In genomic region chr15:94802820-94803219, GRCm38 (mm10) we compare ENCODE assay signal across 19 mouse cellular contexts.
"Had no signal": no experiment of that assay in that cellular context is flagged by ENCODE, and none has a peak within 500 bp of the region (broad histone marks: within the 10 kb centered on the region; RNA-seq: fewer than 3 reads in every experiment).

No protein-coding gene starts in this region.

- ATAC-seq: liver, postnatal 0 days; lung, postnatal 0 days had no signal

- H3K4me2 ChIP-seq: liver, embryonic 13.5 days; liver, embryonic 15.5 days; lung, embryonic 15.5 days; midbrain, embryonic 12.5 days; midbrain, embryonic 15.5 days; neural tube, embryonic 12.5 days; stomach, embryonic 15.5 days had no signal

- H3K36me3 ChIP-seq: liver, embryonic 13.5 days; liver, embryonic 15.5 days; lung, embryonic 15.5 days; midbrain, embryonic 12.5 days; midbrain, embryonic 15.5 days; neural tube, embryonic 12.5 days; stomach, embryonic 15.5 days had no signal

- H3K9me3 ChIP-seq: liver, embryonic 15.5 days; lung, embryonic 15.5 days; midbrain, embryonic 12.5 days; midbrain, embryonic 15.5 days; neural tube, embryonic 12.5 days; stomach, embryonic 15.5 days had no signal

- H3K27ac ChIP-seq: liver, embryonic 13.5 days; liver, embryonic 15.5 days; lung, embryonic 15.5 days; macrophage; midbrain, embryonic 12.5 days; midbrain, embryonic 15.5 days; neural tube, embryonic 12.5 days; stomach, embryonic 15.5 days; stomach, postnatal 0 days had no signal

- H3K9ac ChIP-seq: liver, embryonic 13.5 days; liver, embryonic 15.5 days; liver, postnatal 0 days; lung, embryonic 15.5 days; midbrain, embryonic 12.5 days; midbrain, embryonic 15.5 days; neural tube, embryonic 12.5 days; stomach, embryonic 15.5 days had no signal

- H3K4me1 ChIP-seq: liver, embryonic 13.5 days; liver, embryonic 15.5 days; lung, embryonic 15.5 days; megakaryocyte, embryonic 14.5 days; stomach, embryonic 15.5 days had no signal

- H3K4me3 ChIP-seq: liver, embryonic 13.5 days; liver, embryonic 15.5 days; lung, embryonic 15.5 days; megakaryocyte, embryonic 14.5 days; midbrain, embryonic 12.5 days; midbrain, embryonic 15.5 days; neural tube, embryonic 12.5 days; stomach, embryonic 15.5 days had no signal

- H3K27me3 ChIP-seq: liver, embryonic 13.5 days; liver, embryonic 15.5 days; lung, embryonic 15.5 days; megakaryocyte, embryonic 14.5 days; midbrain, embryonic 12.5 days; midbrain, embryonic 15.5 days; neural tube, embryonic 12.5 days; stomach, embryonic 15.5 days had no signal

- DNase-seq: liver, embryonic 13.5 days; liver, postnatal 0 days; lung, adult 2 months; lung, postnatal 14 days; lung, postnatal 36 days; right cerebral cortex, postnatal 25 days; thymus, adult 2 months; thymus, postnatal 25 days; thymus, postnatal 4 days had no signal
